Mouse (Mus musculus) embryonic fibroblast, embryonic 13.5 days (primary cell): ENCODE results near the gene Tmem63b.

Experiments used
- CTCF ChIP-seq: IDR thresholded peaks from 2 replicates; pipeline ENCODE4 v1.5.1; 2011; ENCODE audit warnings: mild to moderate bottlenecking, control low read depth, low read length, moderate library complexity, borderline replicate concordance; ENCODE audit not compliant: insufficient read depth
- POLR2A ChIP-seq: IDR thresholded peaks from 2 replicates; pipeline ENCODE4 v1.6.1; 2011; ENCODE audit warnings: low read depth, mild to moderate bottlenecking, control low read depth, low read length, moderate library complexity

- TF ChIP-seq CTCF (no peak), POLR2A (no peak)
Observed at GRCm38 (mm10) chr17:45638596-45639295, 48.0 kb downstream of the Tmem63b start.
